Mouse (Mus musculus): ENCODE measurements around the gene Emp2.
"Not testable (repeated sequence)": the region's sequence is repeated elsewhere in the genome, so short reads cannot be mapped to it uniquely, and the experiment has no call there.

Gene Emp2

GRCm38 (mm10) chr16:10319914-10320569 lies 6.3 kb upstream of the Emp2 start:
- no peak for DNase-seq (ENCODE audit: low read depth, low spot score)

- no peak for DNase-seq (ENCODE audit: low read depth, low spot score)
Measured at GRCm38 (mm10) chr16:10317197-10317544, 3.4 kb upstream of the Emp2 start.

- DNase-seq (ENCODE audit: low read depth, low spot score), result no peak
Measured at GRCm38 (mm10) chr16:10316493-10317196, 2.9 kb upstream of the Emp2 start.

- no peak for DNase-seq (ENCODE audit: low read depth, low spot score)
Measured at GRCm38 (mm10) chr16:10313226-10313625, 542 bp downstream of the Emp2 start.

- DNase-seq (ENCODE audit: low read depth, low spot score), result no peak
Measured at GRCm38 (mm10) chr16:10311989-10312388, 1.8 kb downstream of the Emp2 start.

GRCm38 (mm10) chr16:10311086-10311485 lies 2.7 kb downstream of the Emp2 start:
- DNase-seq (ENCODE audit: low read depth, low spot score), result no peak

- no peak for DNase-seq (ENCODE audit: low read depth, low spot score)
Measured at GRCm38 (mm10) chr16:10310507-10310906, 3.3 kb downstream of the Emp2 start.

GRCm38 (mm10) chr16:10307351-10307750 lies 6.4 kb downstream of the Emp2 start:
- DNase-seq (ENCODE audit: low read depth, low spot score), result peak; percentile 42

- no peak for DNase-seq (ENCODE audit: low read depth, low spot score)
Measured at GRCm38 (mm10) chr16:10306101-10306500, 7.7 kb downstream of the Emp2 start.

- DNase-seq (ENCODE audit: low read depth, low spot score), result no peak
Measured at GRCm38 (mm10) chr16:10301337-10301736, 12.4 kb downstream of the Emp2 start.

- no peak for DNase-seq (ENCODE audit: low read depth, low spot score)
Measured at GRCm38 (mm10) chr16:10300231-10301186, 13.3 kb downstream of the Emp2 start.

GRCm38 (mm10) chr16:10299637-10300036 lies 14.1 kb downstream of the Emp2 start:
- no peak for DNase-seq (ENCODE audit: low read depth, low spot score)

GRCm38 (mm10) chr16:10297696-10298644 lies 15.8 kb downstream of the Emp2 start:
- no peak for DNase-seq (ENCODE audit: low read depth, low spot score)

GRCm38 (mm10) chr16:10288115-10288514 lies 25.7 kb downstream of the Emp2 start:
- no peak for DNase-seq (ENCODE audit: low read depth, low spot score)

GRCm38 (mm10) chr16:10286513-10287268 lies 27.1 kb downstream of the Emp2 start:
- peak; percentile 84 for DNase-seq (ENCODE audit: low read depth, low spot score)

- no peak for DNase-seq (ENCODE audit: low read depth, low spot score)
Measured at GRCm38 (mm10) chr16:10281890-10282289, 31.9 kb downstream of the Emp2 start.

GRCm38 (mm10) chr16:10280286-10280951 lies 33.3 kb downstream of the Emp2 start:
- peak; percentile 87 for DNase-seq (ENCODE audit: low read depth, low spot score)

- not testable (repeated sequence) for DNase-seq (ENCODE audit: low read depth, low spot score)
Measured at GRCm38 (mm10) chr16:10276778-10277177, 37.0 kb downstream of the Emp2 start.

- DNase-seq (ENCODE audit: low read depth, low spot score), result no peak
Measured at GRCm38 (mm10) chr16:10274465-10274864, 39.3 kb downstream of the Emp2 start.

- peak; percentile 77 for DNase-seq (ENCODE audit: low read depth, low spot score)
Measured at GRCm38 (mm10) chr16:10272256-10272655, 41.5 kb downstream of the Emp2 start.

All from brain, adult 2 months (tissue).